Mouse (Mus musculus): ENCODE results near the gene Focad. TPM values are rescaled to one million over a fixed set of nuclear protein-coding genes. Genes with fewer than 3 reads are reported as not detected.
A peak's percentile ranks its signal among the peaks of the same experiment; 100 is the strongest.

Gene Focad
- polyA plus RNA-seq, 1 experiment from 2014 or later, result 13.3 TPM

DNA sequence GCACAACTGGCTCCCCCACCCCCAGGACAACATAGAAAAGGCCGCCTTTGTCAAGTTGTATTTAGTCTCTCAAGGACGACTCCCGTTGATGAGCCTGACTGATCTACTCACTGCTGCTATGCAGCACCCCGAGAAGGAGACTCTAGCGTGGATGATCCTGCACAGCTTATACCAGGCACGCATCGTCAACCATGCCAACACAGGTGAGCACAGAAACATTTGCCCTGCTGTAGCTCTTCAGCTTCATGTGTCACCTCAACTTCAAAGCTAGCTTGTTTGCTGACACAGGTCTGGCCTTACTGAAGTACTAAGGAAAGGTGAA lies 306.5 kb downstream of the Focad start:
- Histone ChIP-seq H3K36me3 (ENCODE audit: control insufficient read depth, insufficient read depth, low read length) (no peaks in the 10 kb centered on the region), H3K9me3 (replicated peaks; ENCODE audit: control insufficient read depth, low read length, poor library complexity, severe bottlenecking) (no peaks in the 10 kb centered on the region), H3K27ac (ENCODE audit: low read length) (no peak overlapping the region), H3K4me1 (ENCODE audit: control insufficient read depth, insufficient read depth, low read length) (no peaks in the 10 kb centered on the region), H3K27me3 (ENCODE audit: control insufficient read depth, insufficient read depth, low read depth, low read length) (no peaks in the 10 kb centered on the region), H3K9ac (ENCODE audit: low read depth, low read length) (no peak overlapping the region), H3K4me3 (ENCODE audit: low read depth, low read length) (no peak overlapping the region), H3K4me2 (ENCODE audit: low read length) (no peak overlapping the region)
- ATAC-seq, result no peak
- 84% methylated on average over 7 of the region's 7 CpGs for WGBS

DNA sequence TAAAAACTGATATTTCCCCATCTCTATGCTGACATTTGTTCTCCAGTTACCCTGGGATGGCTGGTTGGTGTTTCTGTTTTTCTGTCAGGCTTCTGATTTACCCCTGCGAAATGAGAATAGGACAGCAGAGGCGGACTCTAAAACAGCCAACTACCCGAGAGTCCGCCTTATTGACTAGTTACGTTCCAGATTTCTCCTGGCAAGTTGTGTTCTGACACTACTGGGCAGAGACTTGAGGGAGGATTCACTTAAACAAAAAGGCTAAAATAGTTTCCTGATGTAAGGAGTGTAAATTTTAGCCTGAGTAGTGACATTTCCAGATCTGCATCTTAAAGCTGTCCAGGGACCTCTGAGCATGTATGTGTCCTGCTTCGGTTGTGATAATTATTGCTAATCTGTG lies 308.5 kb downstream of the Focad start:
- no peaks in the 10 kb centered on the region for H3K27me3 ChIP-seq (ENCODE audit: control insufficient read depth, insufficient read depth, low read depth, low read length)
- 0 out of 2 replicates have a peak, but pooled peaks cover 2% of the 10 kb centered on the region for H3K4me1 ChIP-seq (ENCODE audit: control insufficient read depth, insufficient read depth, low read length)
- no peaks in the 10 kb centered on the region for H3K9me3 ChIP-seq (replicated peaks; ENCODE audit: control insufficient read depth, low read length, poor library complexity, severe bottlenecking)
- H3K4me3 ChIP-seq (ENCODE audit: low read depth, low read length), result no peak overlapping the region
- no peak for ATAC-seq
- H3K4me2 ChIP-seq (ENCODE audit: low read length), result no peak overlapping the region
- H3K9ac ChIP-seq (ENCODE audit: low read depth, low read length), result no peak overlapping the region
- H3K36me3 ChIP-seq (ENCODE audit: control insufficient read depth, insufficient read depth, low read length), result peaks cover 3% of the 10 kb centered on the region; the same call in 1 of the 2 replicates
- WGBS, result 90% methylated on average over 6 of the region's 6 CpGs
- H3K27ac ChIP-seq (ENCODE audit: low read length), result no peak overlapping the region

DNA sequence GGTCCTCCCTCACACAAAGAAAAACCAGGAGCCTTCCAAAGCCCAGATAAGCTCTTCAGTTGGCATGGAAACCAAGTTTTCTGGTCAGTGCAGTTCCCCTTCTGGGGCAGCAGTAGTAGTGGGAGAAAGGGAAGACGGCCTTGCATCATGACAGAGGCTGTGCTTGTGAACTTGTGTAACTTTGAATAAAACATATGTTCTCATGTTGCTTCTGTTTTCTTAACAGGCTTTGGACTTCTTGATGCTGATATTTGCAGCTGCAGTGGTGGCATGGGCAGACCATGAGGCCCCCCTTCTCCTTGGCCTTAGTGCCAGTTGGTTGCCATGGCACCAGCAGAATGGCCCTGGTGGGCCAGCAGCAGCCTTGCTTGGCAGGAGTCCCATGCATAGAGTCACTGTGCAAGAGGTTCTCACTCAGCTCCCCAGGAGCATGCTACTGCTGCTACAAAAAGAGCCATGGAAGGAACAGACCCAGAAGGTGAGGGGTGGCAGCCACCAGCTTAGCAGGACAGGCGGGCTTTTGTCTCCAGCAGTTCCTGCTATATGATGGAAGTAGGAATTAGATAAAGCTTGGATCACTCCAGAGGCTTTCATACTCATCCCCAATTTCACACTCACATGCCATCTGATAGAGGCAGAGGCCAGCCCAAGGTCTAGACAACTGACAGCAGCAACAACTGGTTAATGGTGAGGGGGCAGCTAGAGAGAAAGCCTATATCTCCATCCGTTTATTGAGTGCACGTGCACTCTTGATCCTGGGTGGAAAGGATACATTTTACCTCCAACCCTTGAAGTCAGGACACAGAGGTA lies 312.7 kb downstream of the Focad start:
- H3K4me3 ChIP-seq (ENCODE audit: low read depth, low read length), result no peak overlapping the region
- H3K9ac ChIP-seq (ENCODE audit: low read depth, low read length), result no peak overlapping the region
- H3K36me3 ChIP-seq (ENCODE audit: control insufficient read depth, insufficient read depth, low read length), result peaks cover 3% of the 10 kb centered on the region; the same call in 1 of the 2 replicates
- 0 out of 2 replicates have a peak, but pooled peaks cover 2% of the 10 kb centered on the region for H3K4me1 ChIP-seq (ENCODE audit: control insufficient read depth, insufficient read depth, low read length)
- H3K4me2 ChIP-seq (ENCODE audit: low read length), result no peak overlapping the region
- 0 out of 2 replicates have a peak overlapping the region, but pooled peaks have one; percentile 24 for H3K27ac ChIP-seq (ENCODE audit: low read length)
- WGBS, result 45% methylated on average over 4 of the region's 4 CpGs
- peak; percentile 98 for ATAC-seq
- H3K9me3 ChIP-seq (replicated peaks; ENCODE audit: control insufficient read depth, low read length, poor library complexity, severe bottlenecking), result no peaks in the 10 kb centered on the region
- H3K27me3 ChIP-seq (ENCODE audit: control insufficient read depth, insufficient read depth, low read depth, low read length), result no peaks in the 10 kb centered on the region

DNA sequence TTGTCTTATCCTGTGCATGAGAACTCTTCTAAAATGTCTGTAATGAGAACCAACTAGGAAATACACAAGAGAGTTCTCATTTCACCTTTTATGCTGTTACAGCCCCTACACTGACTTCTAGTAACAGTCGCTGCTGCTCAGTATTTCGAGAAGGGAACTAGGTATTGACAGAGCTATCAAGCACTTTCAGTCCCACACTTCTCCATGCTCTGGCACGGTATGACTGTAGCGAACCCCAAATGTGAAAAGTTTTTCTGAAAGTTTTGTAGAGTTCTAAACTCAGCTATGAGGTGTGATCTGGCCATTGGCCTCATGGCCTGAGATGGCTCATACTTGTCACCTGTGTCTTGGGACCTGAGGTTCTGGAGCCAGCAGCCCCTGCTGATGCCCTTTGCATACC lies 314.9 kb downstream of the Focad start:
- Histone ChIP-seq H3K4me1 (ENCODE audit: control insufficient read depth, insufficient read depth, low read length) (0 out of 2 replicates have a peak, but pooled peaks cover 2% of the 10 kb centered on the region), H3K9ac (ENCODE audit: low read depth, low read length) (no peak overlapping the region), H3K4me3 (ENCODE audit: low read depth, low read length) (no peak overlapping the region), H3K27ac (ENCODE audit: low read length) (no peak overlapping the region), H3K9me3 (replicated peaks; ENCODE audit: control insufficient read depth, low read length, poor library complexity, severe bottlenecking) (no peaks in the 10 kb centered on the region), H3K4me2 (ENCODE audit: low read length) (no peak overlapping the region), H3K27me3 (ENCODE audit: control insufficient read depth, insufficient read depth, low read depth, low read length) (no peaks in the 10 kb centered on the region), H3K36me3 (ENCODE audit: control insufficient read depth, insufficient read depth, low read length) (peaks cover 3% of the 10 kb centered on the region; the same call in 1 of the 2 replicates)
- no peak for ATAC-seq
- WGBS, result 95% methylated on average over 4 of the region's 4 CpGs

DNA sequence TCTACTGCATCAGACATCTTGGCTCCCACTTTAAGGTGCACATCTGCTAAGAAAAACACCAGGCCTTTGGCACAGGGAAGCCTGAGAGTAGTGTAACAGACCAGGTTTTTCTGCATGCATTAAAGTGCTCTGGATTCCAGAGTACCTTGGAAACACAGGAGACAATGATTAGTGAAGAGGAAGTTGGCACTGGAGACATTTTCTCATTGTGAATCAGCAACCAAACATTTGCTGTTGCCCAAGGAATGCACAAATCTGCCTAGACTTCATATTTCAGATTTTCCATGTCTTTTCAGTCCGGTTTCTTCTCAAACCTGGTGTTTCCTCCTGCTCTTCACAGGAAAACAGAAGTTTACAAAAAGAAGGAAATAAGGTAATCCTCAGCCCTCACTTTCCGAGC lies 317.9 kb downstream of the Focad start:
- no peak for ATAC-seq
- no peak overlapping the region for H3K4me2 ChIP-seq (ENCODE audit: low read length)
- 89% methylated on average over 2 of the region's 2 CpGs for WGBS
- H3K9ac ChIP-seq (ENCODE audit: low read depth, low read length), result no peak overlapping the region
- H3K9me3 ChIP-seq (replicated peaks; ENCODE audit: control insufficient read depth, low read length, poor library complexity, severe bottlenecking), result no peaks in the 10 kb centered on the region
- peaks cover under 1% of the 10 kb centered on the region; the same call in 1 of the 2 replicates for H3K36me3 ChIP-seq (ENCODE audit: control insufficient read depth, insufficient read depth, low read length)
- no peaks in the 10 kb centered on the region for H3K4me1 ChIP-seq (ENCODE audit: control insufficient read depth, insufficient read depth, low read length)
- no peak overlapping the region for H3K4me3 ChIP-seq (ENCODE audit: low read depth, low read length)
- H3K27me3 ChIP-seq (ENCODE audit: control insufficient read depth, insufficient read depth, low read depth, low read length), result no peaks in the 10 kb centered on the region
- no peak overlapping the region for H3K27ac ChIP-seq (ENCODE audit: low read length)

DNA sequence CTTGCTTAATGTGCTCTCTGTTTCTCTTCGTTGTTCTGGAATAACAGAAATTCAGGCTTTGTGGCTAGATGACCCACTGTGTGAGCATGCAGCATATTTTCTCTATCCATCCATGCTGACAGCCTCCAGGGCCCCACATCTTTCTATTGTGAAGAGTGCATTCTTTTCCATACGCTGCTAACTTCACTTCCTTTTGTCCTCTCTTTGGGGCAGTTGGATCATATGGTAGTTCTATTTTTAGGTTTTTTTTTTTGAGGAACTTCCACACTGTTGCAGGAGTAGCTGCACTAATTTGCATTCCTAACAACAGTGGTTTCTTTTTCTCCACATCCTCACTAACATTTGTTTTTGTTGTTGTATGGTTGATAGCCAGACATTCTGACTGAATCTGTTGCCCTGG lies 320.6 kb downstream of the Focad start:
- H3K4me1 ChIP-seq (ENCODE audit: control insufficient read depth, insufficient read depth, low read length), result no peaks in the 10 kb centered on the region
- H3K27me3 ChIP-seq (ENCODE audit: control insufficient read depth, insufficient read depth, low read depth, low read length), result no peaks in the 10 kb centered on the region
- no peaks in the 10 kb centered on the region for H3K9me3 ChIP-seq (replicated peaks; ENCODE audit: control insufficient read depth, low read length, poor library complexity, severe bottlenecking)
- H3K36me3 ChIP-seq (ENCODE audit: control insufficient read depth, insufficient read depth, low read length), result no peaks in the 10 kb centered on the region; the same call in 1 of the 2 replicates
- no peak overlapping the region for H3K9ac ChIP-seq (ENCODE audit: low read depth, low read length)
- H3K4me2 ChIP-seq (ENCODE audit: low read length), result no peak overlapping the region
- no peak overlapping the region for H3K4me3 ChIP-seq (ENCODE audit: low read depth, low read length)
- 38% methylated on average over 2 of the region's 2 CpGs for WGBS
- no peak for ATAC-seq
- no peak overlapping the region for H3K27ac ChIP-seq (ENCODE audit: low read length)

DNA sequence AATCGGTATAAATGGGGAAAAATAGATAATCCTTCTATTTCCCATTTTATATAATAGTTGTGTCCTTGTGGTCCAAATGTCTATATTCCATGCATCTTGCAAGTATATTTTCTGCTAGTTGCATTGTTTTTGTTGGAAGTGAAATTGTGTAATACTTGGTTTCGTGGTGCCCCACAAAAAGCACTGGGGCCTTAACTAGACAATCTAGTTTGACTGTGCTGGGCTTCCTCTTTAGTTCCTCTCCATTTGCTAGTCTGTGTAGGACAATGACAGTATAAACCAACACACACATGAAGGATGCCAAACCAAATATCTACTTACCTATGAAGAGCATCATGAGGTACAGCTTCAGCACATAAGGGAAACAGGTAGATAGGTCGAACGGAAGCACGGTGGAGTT lies 324.9 kb downstream of the Focad start:
- H3K9me3 ChIP-seq (replicated peaks; ENCODE audit: control insufficient read depth, low read length, poor library complexity, severe bottlenecking), result no peaks in the 10 kb centered on the region
- no peaks in the 10 kb centered on the region for H3K36me3 ChIP-seq (ENCODE audit: control insufficient read depth, insufficient read depth, low read length)
- H3K4me1 ChIP-seq (ENCODE audit: control insufficient read depth, insufficient read depth, low read length), result no peaks in the 10 kb centered on the region
- ATAC-seq, result no peak
- no peak overlapping the region for H3K4me3 ChIP-seq (ENCODE audit: low read depth, low read length)
- H3K9ac ChIP-seq (ENCODE audit: low read depth, low read length), result no peak overlapping the region
- no peak overlapping the region for H3K27ac ChIP-seq (ENCODE audit: low read length)
- WGBS, result 98% methylated on average over 5 of the region's 5 CpGs
- H3K4me2 ChIP-seq (ENCODE audit: low read length), result no peak overlapping the region
- H3K27me3 ChIP-seq (ENCODE audit: control insufficient read depth, insufficient read depth, low read depth, low read length), result no peaks in the 10 kb centered on the region

DNA sequence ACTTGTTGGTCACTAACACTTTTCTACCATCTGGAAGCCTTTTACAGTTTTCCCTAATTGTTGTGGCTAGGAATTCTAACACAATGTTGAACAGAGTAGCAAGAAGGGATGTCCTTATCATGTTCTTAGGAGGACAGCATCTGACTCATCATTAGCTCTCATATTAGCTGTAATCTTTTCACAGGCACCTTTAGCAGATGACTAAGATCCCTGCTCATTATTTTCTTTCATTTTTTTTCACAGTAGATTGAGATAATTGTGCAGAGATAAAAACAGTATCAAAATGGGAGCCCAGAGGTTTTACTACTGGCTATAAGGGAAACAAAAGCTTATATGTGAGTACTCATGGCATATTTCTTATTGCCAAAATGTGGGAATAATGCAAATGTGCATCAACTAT lies 330.1 kb downstream of the Focad start:
- no peak overlapping the region for H3K4me3 ChIP-seq (ENCODE audit: low read depth, low read length)
- no peak for ATAC-seq
- H3K9me3 ChIP-seq (replicated peaks; ENCODE audit: control insufficient read depth, low read length, poor library complexity, severe bottlenecking), result no peaks in the 10 kb centered on the region
- H3K4me2 ChIP-seq (ENCODE audit: low read length), result no peak overlapping the region
- H3K9ac ChIP-seq (ENCODE audit: low read depth, low read length), result no peak overlapping the region
- H3K4me1 ChIP-seq (ENCODE audit: control insufficient read depth, insufficient read depth, low read length), result no peaks in the 10 kb centered on the region
- no peaks in the 10 kb centered on the region for H3K36me3 ChIP-seq (ENCODE audit: control insufficient read depth, insufficient read depth, low read length)
- H3K27ac ChIP-seq (ENCODE audit: low read length), result no peak overlapping the region
- H3K27me3 ChIP-seq (ENCODE audit: control insufficient read depth, insufficient read depth, low read depth, low read length), result no peaks in the 10 kb centered on the region

DNA sequence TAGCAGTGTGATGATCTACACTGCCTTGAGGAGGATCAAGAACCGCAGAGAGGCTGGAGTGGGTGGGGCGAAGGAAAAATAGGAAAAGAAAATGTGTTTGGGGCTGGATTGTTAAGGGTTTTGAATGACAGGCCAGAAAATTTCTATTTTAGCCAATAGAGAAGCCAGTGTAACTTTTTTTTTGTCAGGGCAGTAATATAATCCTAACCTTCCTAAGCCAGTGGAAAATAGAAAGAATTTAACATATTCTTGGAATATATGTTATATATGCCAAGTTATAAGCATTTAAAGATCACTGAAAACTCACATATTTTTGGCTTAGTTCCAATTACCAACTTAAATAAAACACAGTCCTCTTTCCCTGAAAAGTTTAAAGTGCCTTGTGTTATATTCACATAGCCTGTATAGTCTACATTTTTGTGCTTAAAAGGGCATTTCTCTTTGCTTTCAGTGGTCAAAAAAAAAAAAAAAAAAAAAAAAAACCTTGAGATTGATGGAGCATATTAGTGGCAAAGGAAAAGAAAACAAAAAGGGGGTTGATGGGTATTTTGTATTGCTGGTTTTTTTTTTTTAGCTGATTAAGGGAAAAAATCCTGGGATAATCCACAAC lies 333.3 kb downstream of the Focad start:
- H3K27me3 ChIP-seq (ENCODE audit: control insufficient read depth, insufficient read depth, low read depth, low read length), result no peaks in the 10 kb centered on the region
- no peaks in the 10 kb centered on the region for H3K4me1 ChIP-seq (ENCODE audit: control insufficient read depth, insufficient read depth, low read length)
- H3K27ac ChIP-seq (ENCODE audit: low read length), result no peak overlapping the region
- no peak overlapping the region for H3K4me3 ChIP-seq (ENCODE audit: low read depth, low read length)
- no peaks in the 10 kb centered on the region for H3K9me3 ChIP-seq (replicated peaks; ENCODE audit: control insufficient read depth, low read length, poor library complexity, severe bottlenecking)
- no peak overlapping the region for H3K4me2 ChIP-seq (ENCODE audit: low read length)
- no peaks in the 10 kb centered on the region for H3K36me3 ChIP-seq (ENCODE audit: control insufficient read depth, insufficient read depth, low read length)
- no peak overlapping the region for H3K9ac ChIP-seq (ENCODE audit: low read depth, low read length)
- ATAC-seq, result no peak
- 86% methylated on average over 2 of the region's 2 CpGs for WGBS

Data from midbrain, embryonic 16.5 days (tissue).